Mouse (Mus musculus) liver, embryonic 15.5 days (tissue): ENCODE measurements around the gene Tmco1. TPM values are rescaled to one million over a fixed set of nuclear protein-coding genes. Genes with fewer than 3 reads are reported as not detected.
"Not testable (repeated sequence)": the region's sequence is repeated elsewhere in the genome, so short reads cannot be mapped to it uniquely, and the experiment has no call there.

Experiments
- ATAC-seq: fragments of 200-750 bp; cut with Nextera tagmentation; 2 replicates; pipeline ENCODE4 v1.8.0; 2017; ENCODE audit warnings: moderate number of reproducible peaks, mild to moderate bottlenecking, moderate library complexity; ENCODE audit not compliant: insufficient read depth
- H3K27ac ChIP-seq: fragments of 300-500 bp; sonication (generic); replicated peaks from 2 replicates; pipeline ENCODE4 v1.5.1; 2015; ENCODE audit warnings: mild to moderate bottlenecking, inconsistent platforms
- H3K27me3 ChIP-seq: fragments of 300-500 bp; sonication (generic); 2 replicates; pipeline ENCODE4 v1.6.1; 2015; ENCODE audit warnings: mild to moderate bottlenecking, inconsistent platforms
- H3K36me3 ChIP-seq: fragments of 300-500 bp; sonication (generic); replicated peaks from 2 replicates; pipeline ENCODE4 v1.6.1; 2015; ENCODE audit warnings: moderate library complexity, mild to moderate bottlenecking, inconsistent platforms
- H3K4me1 ChIP-seq: fragments of 300-500 bp; sonication (generic); replicated peaks from 2 replicates; pipeline ENCODE4 v1.6.1; 2015; ENCODE audit warnings: inconsistent platforms
- H3K4me2 ChIP-seq: fragments of 300-500 bp; sonication (generic); 2 replicates; pipeline ENCODE4 v1.6.1; 2015; ENCODE audit warnings: moderate library complexity, mild to moderate bottlenecking, inconsistent platforms
- H3K4me3 ChIP-seq: fragments of 300-500 bp; sonication (generic); replicated peaks from 2 replicates; pipeline ENCODE4 v1.5.1; 2015; ENCODE audit warnings: mild to moderate bottlenecking, inconsistent platforms
- H3K9ac ChIP-seq: fragments of 300-500 bp; sonication (generic); 2 replicates; pipeline ENCODE4 v1.6.1; 2015; ENCODE audit warnings: moderate library complexity, mild to moderate bottlenecking, inconsistent platforms
- H3K9me3 ChIP-seq: fragments of 300-500 bp; sonication (generic); replicated peaks from 2 replicates; pipeline ENCODE4 v1.6.1; 2016; ENCODE audit warnings: inconsistent platforms
- WGBS: fragments of 180-500 bp; shearing (Covaris S2); methylation state at CpG from one replicate; pipeline ENCODE4 v1.1.7; 2015; ENCODE audit warnings: mixed read lengths; ENCODE audit not compliant: insufficient replicate concordance; 5-methylcytosine and 5-hydroxymethylcytosine counted together
- polyA plus RNA-seq: library from polyadenylated mRNA; unstranded; fragments of >200 nt; fragmentation: Nextera tagmentation; extraction: Ambion mirVana; gene quantifications from 2 replicates; pipeline ENCODE4 v1.2.1, GENCODE M21; 2015

Gene Tmco1
- polyA plus RNA-seq, 1 experiment from 2014 or later: 55.0 TPM

DNA sequence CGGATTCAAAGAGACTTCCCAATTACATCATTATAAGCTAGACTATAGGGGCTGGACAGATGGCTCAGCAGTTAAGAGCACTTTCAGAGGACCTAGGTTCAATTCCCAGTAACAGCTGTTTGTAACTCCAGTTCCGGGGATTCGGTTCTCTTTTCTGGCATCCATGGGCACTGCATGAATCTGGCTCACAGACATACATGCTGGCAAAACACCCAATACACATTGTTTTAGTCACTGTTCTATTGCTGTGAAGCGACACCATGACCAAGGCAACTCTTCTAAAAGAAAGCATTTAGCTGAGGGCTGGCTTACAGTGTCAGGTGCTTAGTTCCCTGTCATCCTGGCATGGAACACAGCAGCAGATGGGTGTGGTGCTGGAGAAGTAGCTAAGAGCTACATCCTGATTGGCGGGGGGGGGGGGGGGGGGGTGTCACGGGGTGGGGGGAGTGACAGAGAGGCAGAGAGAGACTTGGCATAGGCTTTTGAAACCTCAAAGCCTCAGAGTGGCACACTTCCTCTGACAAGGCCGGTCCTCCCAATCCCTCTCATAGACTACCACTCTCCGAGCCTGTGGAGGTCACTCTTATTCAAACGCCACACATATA is 31.1 kb downstream of the Tmco1 start:
- ATAC-seq: no peak
- no peak overlapping the region for H3K4me2 ChIP-seq
- H3K36me3 ChIP-seq: no peaks in the 10 kb centered on the region
- no peaks in the 10 kb centered on the region for H3K9me3 ChIP-seq
- H3K27ac ChIP-seq: no peak overlapping the region
- no peak overlapping the region for H3K4me3 ChIP-seq
- no peaks in the 10 kb centered on the region for H3K27me3 ChIP-seq
- no peak overlapping the region for H3K9ac ChIP-seq
- 55% methylated on average over 8 of the region's 9 CpGs for WGBS
- H3K4me1 ChIP-seq: peaks cover 42% of the 10 kb centered on the region

DNA sequence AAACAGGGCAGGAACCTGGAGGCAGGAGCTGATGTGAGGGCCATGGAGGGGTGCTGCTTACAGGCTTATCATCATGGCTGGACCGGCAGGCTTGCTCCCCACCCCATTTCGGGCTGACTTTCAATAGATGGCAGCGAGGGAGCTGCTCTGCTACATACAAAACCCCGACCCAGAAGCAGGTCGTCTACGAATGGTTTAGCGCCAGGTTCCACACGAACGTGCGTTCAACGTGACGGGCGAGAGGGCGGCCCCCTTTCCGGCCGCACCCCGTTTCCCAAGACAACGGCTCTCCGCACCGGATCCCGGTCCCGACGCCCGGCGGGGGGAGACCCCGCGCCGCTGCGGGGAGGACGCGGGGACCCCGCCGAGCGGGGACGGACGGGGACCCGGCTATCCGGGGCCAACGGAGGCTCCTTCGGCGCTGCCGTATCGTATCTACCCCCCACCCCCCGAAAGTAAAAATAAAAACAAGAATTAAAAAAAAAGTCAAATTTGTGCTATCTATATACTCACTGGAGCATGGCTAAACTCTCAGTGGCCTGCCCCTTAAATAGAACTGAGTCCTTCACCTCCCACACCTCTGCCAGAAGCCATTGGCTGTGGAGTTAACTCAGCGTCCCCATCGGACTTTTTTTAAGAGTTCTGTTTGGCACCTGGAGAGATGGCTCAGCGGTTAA is 32.1 kb downstream of the Tmco1 start:
- 0 out of 2 replicates have a peak overlapping the region, but pooled peaks have one; percentile 29 for H3K27ac ChIP-seq
- H3K4me1 ChIP-seq: peaks cover 42% of the 10 kb centered on the region
- H3K27me3 ChIP-seq: no peaks in the 10 kb centered on the region
- peak overlapping the region; percentile 56 for H3K9ac ChIP-seq
- peak overlapping the region; percentile 65 for H3K4me3 ChIP-seq
- H3K9me3 ChIP-seq: no peaks in the 10 kb centered on the region
- H3K36me3 ChIP-seq: no peaks in the 10 kb centered on the region
- 1% methylated on average over 47 of the region's 47 CpGs for WGBS
- H3K4me2 ChIP-seq: peak overlapping the region; percentile 95
- peak; percentile 83 for ATAC-seq

DNA sequence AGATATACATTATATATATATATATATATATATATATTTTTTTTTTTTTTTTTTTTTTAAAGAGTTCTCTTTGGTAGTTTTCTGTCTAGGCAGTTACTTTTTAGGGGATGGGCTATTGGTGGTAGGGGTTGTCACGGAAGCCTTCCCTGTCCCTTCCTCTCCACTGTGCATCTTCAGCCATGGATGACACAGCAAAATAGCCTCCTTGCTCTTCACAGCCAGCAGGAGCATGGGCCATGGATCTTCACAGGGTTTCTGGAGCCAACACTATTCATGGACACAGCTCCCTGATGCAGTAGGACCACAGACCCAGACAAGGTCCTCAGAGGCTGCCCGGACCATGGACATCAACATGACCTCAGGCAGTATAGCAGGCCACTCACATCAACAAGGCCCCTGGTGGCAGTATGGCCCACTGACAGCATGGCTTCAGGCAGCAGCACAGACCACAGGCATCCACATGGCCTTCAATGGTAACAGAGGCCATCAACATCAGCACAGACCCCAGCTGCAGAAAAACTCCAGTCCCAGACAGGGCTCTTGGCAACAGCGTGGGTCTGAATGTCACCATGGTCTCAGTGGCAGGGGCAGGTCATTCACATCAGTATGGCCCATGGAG is 32.8 kb downstream of the Tmco1 start:
- no peak overlapping the region for H3K9ac ChIP-seq
- peak overlapping the region; percentile 65; the same call in 1 of the 2 replicates for H3K4me3 ChIP-seq
- no peaks in the 10 kb centered on the region for H3K36me3 ChIP-seq
- 0 out of 2 replicates have a peak, but pooled peaks have one; percentile 23 for ATAC-seq
- H3K4me2 ChIP-seq: peak overlapping the region; percentile 95
- no peaks in the 10 kb centered on the region for H3K9me3 ChIP-seq
- peak overlapping the region; percentile 29; the same call in 1 of the 2 replicates for H3K27ac ChIP-seq
- whole genome bisulfite sequencing: 69% methylated on average over 3 of the region's 3 CpGs
- H3K4me1 ChIP-seq: peaks cover 42% of the 10 kb centered on the region
- no peaks in the 10 kb centered on the region for H3K27me3 ChIP-seq

DNA sequence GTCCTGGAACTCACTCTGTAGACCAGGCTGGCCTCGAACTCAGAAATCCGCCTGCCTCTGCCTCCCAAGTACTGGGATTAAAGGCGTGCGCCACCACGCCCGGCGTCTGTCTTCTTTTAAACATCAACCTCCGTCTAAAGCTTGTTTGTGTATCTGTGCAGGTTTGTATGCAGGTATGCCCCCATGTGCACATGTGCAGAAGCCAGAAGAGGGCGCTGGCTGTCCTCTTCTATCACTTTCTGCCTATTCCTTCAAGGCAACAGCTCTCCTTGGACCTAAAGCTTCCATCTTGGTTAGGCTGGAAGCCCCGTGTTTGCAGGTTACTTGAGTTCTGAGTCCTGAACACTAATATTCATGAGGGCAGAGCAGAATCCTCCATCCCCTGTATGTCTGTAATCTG is 34.7 kb downstream of the Tmco1 start:
- H3K4me1 ChIP-seq: peaks cover 35% of the 10 kb centered on the region
- no peaks in the 10 kb centered on the region for H3K9me3 ChIP-seq
- WGBS: 83% methylated on average over 10 of the region's 10 CpGs
- H3K4me3 ChIP-seq: no peak overlapping the region
- ATAC-seq: no peak
- H3K27ac ChIP-seq: no peak overlapping the region
- no peaks in the 10 kb centered on the region for H3K36me3 ChIP-seq
- H3K27me3 ChIP-seq: no peaks in the 10 kb centered on the region
- no peak overlapping the region for H3K9ac ChIP-seq
- H3K4me2 ChIP-seq: no peak overlapping the region

DNA sequence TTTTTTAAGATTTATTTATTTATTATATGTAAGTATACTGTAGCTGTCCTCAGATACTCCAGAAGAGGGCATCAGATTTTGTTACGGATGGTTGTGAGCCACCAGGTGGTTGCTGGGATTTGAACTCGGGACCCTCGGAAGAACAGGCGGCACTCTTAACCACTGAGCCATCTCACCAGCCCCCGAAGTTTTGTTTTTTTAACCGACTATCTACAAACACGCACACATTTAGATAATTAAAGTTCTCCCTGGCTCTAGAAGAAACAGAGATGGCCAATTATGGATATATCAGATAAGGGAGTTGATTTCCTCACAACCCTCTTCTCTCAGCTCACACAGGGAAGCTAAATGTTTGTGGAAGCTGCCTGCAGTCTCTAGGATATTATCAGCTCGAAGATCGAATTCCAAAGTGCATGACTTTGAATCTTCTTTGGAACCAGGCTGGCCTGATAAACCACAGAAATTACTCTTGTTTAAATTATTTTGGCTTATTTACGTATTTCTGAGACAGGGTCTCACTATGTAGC is 37.9 kb downstream of the Tmco1 start:
- ATAC-seq, H3K27me3 ChIP-seq, H3K4me2 ChIP-seq, H3K36me3 ChIP-seq, H3K9ac ChIP-seq, H3K4me3 ChIP-seq, H3K27ac ChIP-seq, H3K9me3 ChIP-seq: not testable (repeated sequence)
- 68% methylated on average over 10 of the region's 10 CpGs for WGBS
- peaks cover 38% of the 10 kb centered on the region for H3K4me1 ChIP-seq

DNA sequence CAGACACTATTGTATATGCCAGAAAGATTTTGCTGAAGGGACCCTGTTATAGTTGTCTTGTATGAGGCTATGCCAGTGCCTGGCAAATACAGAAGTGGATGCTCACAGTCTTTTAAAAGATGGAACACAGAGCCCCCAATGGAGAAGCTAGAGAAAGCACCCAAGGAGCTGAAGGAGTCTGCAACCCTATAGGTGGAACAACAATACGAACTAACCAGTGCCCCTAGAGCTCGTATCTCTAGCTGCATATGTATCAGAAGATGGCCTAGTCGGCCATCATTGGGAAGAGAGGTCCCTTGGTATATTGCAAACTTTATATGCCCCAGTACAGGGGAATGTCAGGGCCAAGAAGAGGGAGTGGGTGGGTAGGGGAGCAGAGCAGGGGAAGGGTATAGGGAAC is 41.0 kb downstream of the Tmco1 start:
- H3K36me3 ChIP-seq: peaks cover 21% of the 10 kb centered on the region
- peaks cover 38% of the 10 kb centered on the region for H3K4me1 ChIP-seq
- not testable (repeated sequence) for ATAC-seq, H3K9ac ChIP-seq, H3K27me3 ChIP-seq, H3K9me3 ChIP-seq
- 20% methylated on average over 3 of the region's 3 CpGs for WGBS
- peak overlapping the region; percentile 97 for H3K4me2 ChIP-seq
- peak overlapping the region; percentile 87 for H3K4me3 ChIP-seq
- H3K27ac ChIP-seq: peak overlapping the region; percentile 96; the same call in 1 of the 2 replicates

DNA sequence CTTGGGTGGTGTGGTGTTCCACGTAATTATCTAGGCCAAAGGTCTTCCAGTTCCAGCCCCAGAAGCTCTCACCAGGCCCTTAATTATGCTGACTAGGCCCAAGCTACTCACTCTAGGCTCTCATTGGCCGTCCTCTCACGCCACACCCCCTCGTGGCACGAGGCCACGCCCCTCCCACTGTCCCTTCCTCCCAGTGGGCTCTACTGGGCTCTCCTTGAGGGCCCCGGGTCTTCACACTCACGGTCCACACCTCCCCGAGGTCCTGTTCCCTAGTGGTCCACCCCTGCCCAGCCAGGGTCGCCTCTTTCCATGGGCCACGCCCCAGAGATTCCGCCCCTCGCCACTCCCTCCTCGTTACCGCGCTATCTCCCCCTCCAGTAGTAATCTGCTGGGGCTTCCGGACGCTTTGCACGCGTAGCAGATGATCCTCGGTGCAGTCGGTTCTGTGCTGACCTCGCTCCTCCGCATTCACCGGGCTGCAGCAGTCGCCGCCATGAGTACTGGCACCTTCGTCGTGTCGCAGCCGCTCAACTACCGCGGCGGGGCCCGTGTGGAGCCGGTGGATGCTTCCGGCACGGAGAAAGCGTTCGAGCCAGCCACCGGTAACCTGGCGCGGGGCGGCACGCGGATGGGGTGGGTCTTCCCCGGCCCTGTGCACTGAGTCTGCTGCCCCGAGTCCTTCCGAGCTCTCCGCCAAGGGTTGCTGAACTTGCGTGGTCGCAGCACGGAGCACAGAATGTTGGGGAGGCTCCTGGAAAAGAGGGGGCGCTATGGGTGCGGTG is 41.8 kb downstream of the Tmco1 start, which contains the start of gene Aldh9a1:
Aldh9a1 (plus strand) TSS at position 177 of the 782 bp plus-strand sequence.
- H3K4me1 ChIP-seq: peaks cover 44% of the 10 kb centered on the region
- H3K9me3 ChIP-seq: no peaks in the 10 kb centered on the region
- no peaks in the 10 kb centered on the region for H3K27me3 ChIP-seq
- H3K27ac ChIP-seq: peak within 1 kb of the TSS; percentile 96
- H3K4me3 ChIP-seq: peak within 1 kb of the TSS; percentile 87
- ATAC-seq: peak; percentile 97
- peaks cover 29% of the 10 kb centered on the region for H3K36me3 ChIP-seq
- peak within 1 kb of the TSS; percentile 78 for H3K9ac ChIP-seq
- H3K4me2 ChIP-seq: peak within 1 kb of the TSS; percentile 97
- under 1% methylated on average over 55 of the region's 55 CpGs for WGBS

DNA sequence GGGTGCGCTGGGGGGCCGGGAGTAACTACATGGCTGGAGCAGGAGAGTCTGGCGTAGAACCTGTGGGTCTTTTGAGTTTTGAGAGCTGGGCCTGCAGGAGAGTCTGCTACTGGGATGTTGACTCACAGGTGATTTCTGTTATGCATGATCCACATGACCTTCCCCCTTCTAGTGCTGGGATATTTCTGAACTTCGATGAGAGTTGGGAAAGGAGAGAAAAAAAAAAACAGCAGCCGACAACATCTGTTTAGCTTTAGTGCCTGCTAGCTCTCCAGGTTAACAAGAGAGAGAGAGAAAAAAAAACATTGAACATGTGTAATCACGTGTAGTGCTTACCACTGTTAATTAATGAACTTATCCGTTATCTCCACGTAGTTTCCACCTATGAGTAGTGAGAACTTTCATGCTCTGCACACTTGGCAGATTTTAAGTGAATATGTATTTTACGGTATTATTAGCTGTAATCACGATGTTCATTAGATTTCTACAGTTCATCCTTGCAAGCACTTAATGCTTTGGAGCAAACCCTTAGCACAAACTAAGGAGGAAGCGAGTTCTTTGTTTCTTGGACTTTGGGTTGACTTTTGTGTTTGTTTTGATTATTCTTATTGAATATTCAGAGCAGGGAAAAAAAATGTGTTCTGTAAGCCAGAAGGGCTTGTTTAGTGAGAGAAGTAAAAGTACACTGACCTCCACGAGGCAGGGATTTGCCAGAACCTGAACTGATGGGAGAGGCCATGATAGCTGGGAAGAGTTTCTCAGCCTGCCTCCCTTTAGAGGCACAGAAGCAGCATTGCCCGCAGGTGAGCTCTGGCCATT is 42.6 kb downstream of the Tmco1 start:
- peak overlapping the region; percentile 78 for H3K9ac ChIP-seq
- no peak; the same call in 1 of the 2 replicates for ATAC-seq
- H3K27ac ChIP-seq: peak overlapping the region; percentile 96
- peaks cover 44% of the 10 kb centered on the region for H3K4me1 ChIP-seq
- H3K36me3 ChIP-seq: peaks cover 37% of the 10 kb centered on the region
- H3K4me3 ChIP-seq: peak overlapping the region; percentile 87
- WGBS: 20% methylated on average over 13 of the region's 13 CpGs
- no peaks in the 10 kb centered on the region for H3K9me3 ChIP-seq
- H3K4me2 ChIP-seq: peak overlapping the region; percentile 97
- H3K27me3 ChIP-seq: no peaks in the 10 kb centered on the region

DNA sequence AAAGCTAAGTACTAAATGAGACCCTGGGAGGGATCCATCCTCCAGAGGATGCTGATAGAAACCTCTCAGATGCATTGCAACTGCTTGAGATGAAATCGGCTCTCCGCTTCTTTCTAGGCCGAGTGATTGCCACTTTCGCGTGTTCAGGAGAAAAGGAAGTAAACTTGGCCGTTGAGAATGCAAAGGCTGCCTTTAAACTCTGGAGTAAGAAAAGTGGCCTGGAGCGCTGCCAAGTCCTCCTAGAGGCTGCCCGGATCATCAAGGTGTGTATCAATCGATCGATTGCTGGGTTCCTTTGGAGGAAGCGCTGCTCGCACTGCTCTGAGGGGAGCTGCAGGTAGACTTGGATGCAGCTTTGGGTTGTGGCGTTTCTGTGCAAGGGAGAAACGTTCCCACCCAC is 44.2 kb downstream of the Tmco1 start:
- no peak overlapping the region for H3K4me3 ChIP-seq
- H3K27me3 ChIP-seq: no peaks in the 10 kb centered on the region
- H3K4me1 ChIP-seq: peaks cover 49% of the 10 kb centered on the region
- H3K36me3 ChIP-seq: peaks cover 53% of the 10 kb centered on the region
- 76% methylated on average over 14 of the region's 14 CpGs for WGBS
- H3K4me2 ChIP-seq: no peak overlapping the region
- H3K9ac ChIP-seq: no peak overlapping the region
- no peak overlapping the region for H3K27ac ChIP-seq
- no peak for ATAC-seq
- H3K9me3 ChIP-seq: no peaks in the 10 kb centered on the region

DNA sequence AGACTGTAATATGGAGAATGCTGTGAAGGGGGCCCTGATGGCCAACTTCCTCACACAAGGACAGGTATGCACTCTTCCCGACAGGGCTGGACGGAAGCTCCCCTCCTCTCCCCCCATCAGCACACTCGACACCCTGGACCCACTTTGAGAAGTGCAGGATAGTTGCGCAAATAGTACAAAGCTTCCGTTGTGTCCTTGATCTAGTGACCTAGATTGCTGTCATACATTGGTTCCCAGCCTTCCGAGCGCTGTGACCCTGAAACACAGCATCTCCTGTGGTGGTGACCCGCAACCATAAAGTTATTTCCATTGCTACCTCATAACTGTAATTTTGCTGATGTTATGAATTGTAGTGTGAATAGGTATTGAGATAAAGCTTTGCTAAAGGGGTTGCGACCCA is 49.2 kb downstream of the Tmco1 start:
- H3K4me3 ChIP-seq: no peak overlapping the region
- no peak overlapping the region for H3K27ac ChIP-seq
- ATAC-seq: no peak
- no peak overlapping the region for H3K9ac ChIP-seq
- no peaks in the 10 kb centered on the region for H3K27me3 ChIP-seq
- WGBS: 82% methylated on average over 9 of the region's 9 CpGs
- no peak overlapping the region for H3K4me2 ChIP-seq
- H3K36me3 ChIP-seq: peaks cover 97% of the 10 kb centered on the region
- peaks cover 20% of the 10 kb centered on the region for H3K4me1 ChIP-seq
- no peaks in the 10 kb centered on the region for H3K9me3 ChIP-seq
